Mouse (Mus musculus) ES-CJ7 (cell line): ENCODE measurements around the gene Uqcr11.
A peak's percentile ranks its signal among the peaks of the same experiment; 100 is the strongest.

ENCODE experiments used
- DNase-seq: peaks from one replicate; pipeline ENCODE4 v3.0.0; 2011; ENCODE audit warnings: low read depth, low spot score

Gene Uqcr11

DNA sequence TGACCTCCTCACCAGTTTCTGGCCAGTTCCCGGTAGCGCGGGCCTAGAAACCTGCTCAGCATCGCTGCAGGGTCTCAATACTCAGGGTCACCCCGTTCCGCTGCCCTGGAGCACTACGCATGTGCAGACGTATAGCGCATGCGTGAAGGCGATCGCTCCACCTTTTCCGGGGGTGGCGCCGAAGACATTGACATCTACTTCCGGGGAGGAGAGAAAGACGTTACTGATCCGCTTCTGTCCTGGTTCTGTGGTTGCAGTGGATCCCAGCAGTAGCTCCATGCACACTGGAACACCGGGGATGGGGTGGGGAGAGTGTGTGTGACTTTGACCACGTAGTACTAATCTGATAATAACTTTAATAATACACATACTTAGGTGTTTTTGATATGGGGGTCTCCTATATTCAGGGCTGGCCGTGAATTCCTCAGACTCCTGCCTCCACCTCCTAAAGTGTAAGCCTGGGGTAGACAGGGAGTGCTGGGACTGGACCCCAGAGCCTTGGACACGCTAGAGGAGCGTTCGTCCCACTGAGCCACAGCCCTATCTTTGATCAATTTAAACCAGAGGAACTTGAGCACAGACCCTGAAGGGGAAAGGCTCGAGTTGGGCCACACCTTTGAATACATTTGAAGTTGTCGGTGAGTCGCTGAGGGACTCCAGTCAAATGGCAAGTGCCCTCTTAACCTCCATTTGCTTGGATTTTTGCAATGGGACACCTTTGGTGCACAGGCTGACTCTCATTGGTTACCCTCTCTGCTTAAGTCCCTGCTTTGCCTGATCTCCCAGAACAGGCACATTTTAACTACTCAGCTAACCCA, at the start of gene Uqcr11:
Uqcr11 (minus strand) TSS at position 147 of the 818 bp plus-strand sequence.
- DNase-seq, result peak; percentile 96

- no peak for DNase-seq
These were observed 49.1 kb upstream of the Uqcr11 start for GRCm38 (mm10) chr10:80455697-80456096.

DNA sequence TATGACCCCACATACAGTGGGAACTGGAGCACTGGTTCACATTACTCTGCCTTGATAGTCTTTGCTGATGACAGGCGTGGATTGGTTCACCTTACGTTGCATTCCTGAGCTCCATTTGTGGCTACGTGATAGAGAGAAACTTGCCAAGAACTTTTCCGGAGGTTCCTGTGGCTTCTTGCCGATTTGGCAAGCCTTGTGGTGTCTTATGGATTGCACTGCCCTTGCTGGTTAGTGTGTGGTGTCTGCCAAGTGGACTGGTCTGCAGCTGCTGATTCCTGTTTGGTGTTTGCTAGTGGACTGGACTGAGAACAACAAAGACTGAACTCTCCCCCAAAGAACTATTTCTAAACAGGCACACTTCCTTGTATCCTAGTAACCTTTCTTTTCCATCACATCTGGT, 48.2 kb upstream of the Uqcr11 start:
- DNase-seq, result no peak

DNA sequence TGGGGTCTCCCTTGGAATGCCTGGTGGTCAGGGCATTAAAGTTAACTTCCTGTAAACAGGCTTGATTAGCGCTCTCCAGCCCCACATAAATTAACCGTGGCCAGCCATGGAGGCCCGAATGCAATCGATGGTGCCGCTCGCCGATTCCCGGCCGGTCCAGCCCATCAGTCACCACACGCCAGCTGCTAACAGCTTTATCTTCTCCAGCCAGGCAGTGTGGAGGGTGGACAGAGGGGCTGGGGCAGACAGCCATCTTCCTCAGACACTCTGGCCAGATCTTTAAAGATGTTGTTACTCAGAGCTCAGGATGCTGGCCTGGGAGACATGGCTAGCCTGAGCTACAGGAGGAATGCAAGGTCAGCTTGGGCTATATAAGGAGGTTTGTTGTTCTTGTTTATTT, 47.0 kb upstream of the Uqcr11 start:
- no peak for DNase-seq

GRCm38 (mm10) chr10:80450599-80450998, 44.0 kb upstream of the Uqcr11 start:
- peak; percentile 94 for DNase-seq

GRCm38 (mm10) chr10:80445898-80446601, 39.4 kb upstream of the Uqcr11 start:
- peak; percentile 88 for DNase-seq

DNA sequence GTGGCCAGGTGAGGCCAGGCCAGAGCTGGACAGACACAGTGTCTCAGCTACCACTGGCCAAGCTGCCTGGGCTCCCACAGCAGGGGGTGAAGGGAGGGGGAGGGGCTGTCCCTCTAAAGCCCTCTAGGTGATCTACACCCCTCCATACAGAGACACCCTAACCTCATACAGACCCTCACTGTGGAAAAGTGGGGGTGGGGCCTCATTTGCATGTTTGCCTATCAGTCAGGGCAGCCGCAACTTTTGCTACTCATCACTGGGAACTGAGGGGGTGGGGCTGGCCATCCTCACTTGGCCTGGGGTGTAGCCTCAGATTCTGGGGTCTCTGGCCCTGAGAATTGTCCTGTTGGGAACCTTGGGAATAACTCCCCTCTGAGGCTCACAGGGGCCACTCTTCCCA, 38.4 kb upstream of the Uqcr11 start:
- DNase-seq, result no peak

DNA sequence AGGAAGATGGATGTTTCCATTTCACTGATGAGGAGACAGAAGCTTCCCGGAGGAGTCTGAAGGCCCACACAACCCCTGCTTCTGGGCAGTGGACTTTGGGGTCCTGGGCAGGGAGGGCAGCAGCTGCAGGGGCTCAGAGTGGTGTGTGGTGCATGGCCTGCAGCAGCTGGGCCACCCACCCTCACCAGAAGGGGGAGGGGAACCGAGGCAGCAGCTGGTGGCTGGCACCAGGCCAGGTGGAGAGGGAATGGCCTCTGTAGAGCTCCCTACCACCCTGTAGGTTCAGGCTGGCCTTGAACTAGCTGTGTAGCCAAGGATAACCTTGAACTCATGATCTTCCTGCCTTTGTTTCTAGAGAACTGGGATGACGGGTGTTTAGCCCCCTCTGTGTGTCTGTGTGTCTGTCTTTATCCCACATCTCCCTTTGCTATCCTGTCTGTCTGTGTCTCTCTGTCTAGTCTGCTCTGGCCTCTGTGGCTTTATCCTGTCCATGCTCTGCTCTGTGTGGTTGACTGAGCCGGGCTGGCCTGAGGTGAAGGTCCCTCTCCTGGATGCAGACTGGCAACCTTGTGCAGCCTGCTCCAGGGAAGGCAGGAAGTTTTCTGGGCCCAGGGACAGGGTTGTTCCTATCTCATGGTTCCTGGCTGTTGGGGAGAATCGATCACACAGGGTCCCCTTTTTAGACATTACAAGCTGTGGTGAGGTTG, 37.9 kb upstream of the Uqcr11 start:
- no peak for DNase-seq

DNA sequence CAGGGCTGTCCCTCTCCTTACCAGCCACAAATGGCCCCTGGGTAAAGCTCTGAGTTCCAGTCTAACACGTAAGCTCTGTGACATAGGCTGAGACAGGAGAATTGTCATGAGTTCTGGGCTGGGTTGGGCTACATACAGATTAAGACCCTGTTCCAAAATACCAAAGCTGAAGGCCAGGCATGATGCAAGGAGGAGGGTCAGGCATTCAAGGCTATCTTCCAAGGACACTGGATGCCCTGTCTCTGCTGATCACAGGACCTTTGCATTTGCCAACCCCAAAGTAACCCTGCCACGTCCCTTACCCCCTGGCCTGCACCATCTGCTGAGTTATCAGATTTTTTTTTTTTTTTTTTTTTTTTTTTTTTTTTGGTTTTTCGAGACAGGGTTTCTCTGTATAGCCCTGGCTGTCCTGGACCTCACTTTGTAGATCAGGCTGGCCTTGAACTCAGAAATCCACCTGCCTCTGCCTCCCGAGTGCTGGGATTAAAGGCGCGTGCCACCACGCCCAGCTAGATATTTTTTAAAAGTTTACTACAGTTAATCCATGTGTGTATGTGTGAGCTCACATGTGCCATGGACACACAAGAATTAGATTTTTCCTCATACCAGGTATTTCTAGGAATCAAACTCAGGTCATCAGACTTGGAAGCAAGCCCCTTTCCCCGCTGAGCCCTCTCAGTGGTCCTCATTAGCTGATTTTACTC, 37.1 kb upstream of the Uqcr11 start:
- no peak for DNase-seq

- no peak for DNase-seq
These were observed 36.4 kb upstream of the Uqcr11 start for GRCm38 (mm10) chr10:80442989-80443388.

GRCm38 (mm10) chr10:80441598-80441997, 35.0 kb upstream of the Uqcr11 start:
- peak; percentile 56 for DNase-seq

- DNase-seq, result no peak
These were observed 33.4 kb upstream of the Uqcr11 start for GRCm38 (mm10) chr10:80440031-80440430.

GRCm38 (mm10) chr10:80437973-80438372, 31.3 kb upstream of the Uqcr11 start:
- DNase-seq, result no peak

DNA sequence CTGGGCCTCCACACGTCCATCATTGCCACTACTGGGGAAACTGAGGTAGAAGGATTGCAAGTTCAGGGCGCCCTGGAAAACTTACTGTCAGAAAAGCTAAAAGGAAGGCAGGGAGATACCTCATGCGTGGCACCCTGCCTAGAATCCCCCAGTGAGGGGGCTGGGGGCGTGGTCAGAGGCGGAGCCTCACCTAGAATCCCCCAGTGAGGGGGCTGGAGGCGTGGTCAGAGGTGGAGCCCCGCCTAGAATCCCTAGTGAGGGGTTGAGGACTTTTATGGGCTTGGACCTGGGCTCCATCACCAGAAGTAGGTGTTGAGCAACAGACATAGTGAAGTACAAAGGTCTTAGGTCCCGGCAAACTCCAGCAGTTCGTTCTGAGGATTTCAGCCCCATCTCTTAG, 29.6 kb upstream of the Uqcr11 start:
- DNase-seq, result peak; percentile 83

- peak; percentile 41 for DNase-seq
These were observed 29.1 kb upstream of the Uqcr11 start for GRCm38 (mm10) chr10:80435764-80436163.

DNA sequence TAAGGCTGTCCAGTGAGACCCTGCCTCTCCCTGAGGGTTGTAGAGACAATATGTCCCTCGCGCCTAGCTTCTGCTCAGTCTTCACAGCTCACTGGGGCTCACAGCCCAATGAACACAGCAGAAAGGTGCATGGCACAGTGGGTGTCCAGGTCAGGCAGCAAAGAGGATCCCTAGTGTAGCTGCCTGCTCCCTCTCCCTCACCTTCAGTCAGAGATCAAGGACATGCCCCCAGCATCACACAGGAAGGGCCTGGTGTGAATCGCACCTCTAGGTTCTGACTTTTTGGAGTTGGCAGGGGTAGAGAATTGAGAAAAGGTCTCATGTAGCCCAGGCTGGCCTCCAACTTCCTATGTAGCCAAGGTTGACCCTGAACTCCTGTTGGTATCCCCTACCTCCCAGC, 28.2 kb upstream of the Uqcr11 start:
- DNase-seq, result no peak

DNA sequence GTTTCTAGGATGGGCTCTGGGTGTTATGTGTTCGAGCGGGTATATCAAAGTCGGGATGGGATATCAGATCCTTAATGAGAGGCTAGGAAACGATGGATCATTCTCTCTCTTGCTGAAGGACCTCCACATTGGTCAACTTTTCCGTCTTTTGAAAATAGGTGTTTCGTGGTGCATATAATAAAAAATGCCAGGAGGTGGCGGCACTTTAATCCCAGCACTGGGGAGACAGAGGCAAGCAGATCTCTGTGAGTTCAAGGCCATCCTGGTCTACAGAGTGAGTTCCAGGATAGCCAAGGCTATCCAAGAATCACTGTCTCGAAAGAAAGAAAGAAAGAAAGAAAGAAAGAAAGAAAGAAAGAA, 27.6 kb upstream of the Uqcr11 start:
- DNase-seq, result no peak

GRCm38 (mm10) chr10:80433513-80434232, 27.0 kb upstream of the Uqcr11 start, which contains the start of gene Tcf3:
Tcf3 (minus strand) TSS chr10:80433647.
- peak; percentile 99 for DNase-seq

DNA sequence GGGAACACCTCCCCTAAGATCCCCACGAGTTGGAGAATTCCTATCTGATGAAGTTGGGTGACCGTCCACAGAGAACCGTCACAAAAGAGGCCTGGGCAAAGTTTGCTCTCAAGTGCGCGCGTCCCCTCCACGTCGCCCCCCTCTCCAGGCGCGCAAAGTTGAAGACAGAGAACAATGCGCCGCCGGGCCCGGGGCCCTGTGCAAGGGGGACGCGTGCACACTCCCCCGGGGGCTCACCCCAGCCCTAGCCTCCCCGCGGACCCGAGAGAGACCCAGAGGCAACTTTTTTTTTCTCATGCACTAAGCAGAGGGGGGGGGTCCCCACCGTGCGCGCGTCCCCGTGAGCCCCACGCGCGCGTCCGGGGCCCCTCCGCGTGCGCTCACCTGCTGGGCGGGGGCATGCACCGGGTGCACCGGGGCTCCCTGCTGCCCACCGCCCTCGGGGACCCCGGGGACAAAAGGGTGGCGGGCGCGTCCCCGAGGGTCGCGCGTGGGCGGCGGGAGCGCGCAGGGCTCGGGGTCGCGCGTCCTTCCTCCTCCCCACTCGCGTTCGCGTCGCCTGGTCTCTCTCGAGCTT, 26.4 kb upstream of the Uqcr11 start:
- DNase-seq, result no peak

GRCm38 (mm10) chr10:80432387-80432785, 25.8 kb upstream of the Uqcr11 start:
- DNase-seq, result no peak
